In the genomic region with DNA sequence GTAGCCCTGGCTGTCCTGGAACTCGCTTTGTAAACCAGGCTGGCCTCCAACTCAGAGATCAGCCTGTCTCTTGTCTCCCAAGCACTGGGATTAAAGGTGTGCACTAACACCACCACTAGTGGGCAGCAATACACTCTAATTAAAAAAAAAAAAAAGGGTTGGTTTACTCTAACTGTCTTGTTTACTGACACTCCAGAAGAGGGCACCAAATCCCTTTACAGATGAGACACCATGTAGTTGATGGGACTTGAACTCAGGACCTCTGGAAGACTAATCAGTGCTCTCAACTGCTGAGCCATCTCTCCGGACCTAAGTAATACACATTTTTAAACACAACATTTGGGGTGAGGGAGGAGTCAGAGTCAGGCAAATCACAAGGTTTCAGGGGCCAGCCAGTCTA, we compare ENCODE assay signal across 8 mouse cellular contexts. TPM values are rescaled to one million over a fixed set of nuclear protein-coding genes. Genes with fewer than 3 reads are reported as not detected.
DNase-seq lines count a peak whose midpoint lies in the region; ATAC-seq and TF ChIP-seq lines count a peak whose summit lies in the region.

No protein-coding gene starts in this region.

- no peaks in the 10 kb centered on the region for H3K9me3 ChIP-seq in forebrain, embryonic 14.5 days (replicated peaks; ENCODE audit: control insufficient read depth, low read length)
- H3K9me3 ChIP-seq in forebrain, embryonic 16.5 days (ENCODE audit: control insufficient read depth, low read length), result no peaks in the 10 kb centered on the region

- 0 out of 2 replicates have a peak, but pooled peaks cover 4% of the 10 kb centered on the region for H3K36me3 ChIP-seq in forebrain, embryonic 14.5 days (ENCODE audit: control insufficient read depth, insufficient read depth, low read length)
- H3K36me3 ChIP-seq in forebrain, embryonic 16.5 days (ENCODE audit: control insufficient read depth, insufficient read depth), result no peaks in the 10 kb centered on the region
- H3K36me3 ChIP-seq in spleen, adult 2 months (ENCODE audit: control insufficient read depth, insufficient read depth, low read length), result no peaks in the 10 kb centered on the region

- no peak overlapping the region for H3K4me2 ChIP-seq in forebrain, embryonic 14.5 days (ENCODE audit: low read length)
- no peak overlapping the region for H3K4me2 ChIP-seq in forebrain, embryonic 16.5 days (ENCODE audit: low read length)

- no peaks in the 10 kb centered on the region for H3K27me3 ChIP-seq in forebrain, embryonic 14.5 days (replicated peaks; ENCODE audit: control insufficient read depth, insufficient read depth, low read length)
- H3K27me3 ChIP-seq in forebrain, embryonic 16.5 days (replicated peaks; ENCODE audit: control insufficient read depth, insufficient read depth, low read length), result no peaks in the 10 kb centered on the region
- H3K27me3 ChIP-seq in spleen, adult 2 months (ENCODE audit: control insufficient read depth, insufficient read depth, low read length), result no peaks in the 10 kb centered on the region

- TF ChIP-seq POLR2A in spleen, adult 2 months (IDR thresholded peaks at IDR 0.05; ENCODE audit: low read depth, low read length), result no peak

- 0 out of 2 replicates have a peak, but pooled peaks cover 6% of the 10 kb centered on the region for H3K4me1 ChIP-seq in forebrain, embryonic 14.5 days (ENCODE audit: control insufficient read depth, insufficient read depth, low read length)
- H3K4me1 ChIP-seq in forebrain, embryonic 16.5 days (replicated peaks; ENCODE audit: control insufficient read depth, insufficient read depth, low read length), result peaks cover 11% of the 10 kb centered on the region
- peaks cover 2% of the 10 kb centered on the region; the same call in 1 of the 2 replicates for H3K4me1 ChIP-seq in spleen, adult 2 months (ENCODE audit: control insufficient read depth, insufficient read depth, insufficient read length)

- H3K4me3 ChIP-seq in forebrain, embryonic 14.5 days (ENCODE audit: low read depth, low read length), result no peak overlapping the region
- H3K4me3 ChIP-seq in forebrain, embryonic 16.5 days (replicated peaks; ENCODE audit: low read length), result no peak overlapping the region
- H3K4me3 ChIP-seq in spleen, adult 2 months (ENCODE audit: extremely low read depth, insufficient read depth, insufficient read length), result no peak overlapping the region

- TF ChIP-seq CTCF in spleen, adult 2 months (IDR thresholded peaks at IDR 0.05; ENCODE audit: extremely low read depth, insufficient read depth, insufficient read length, insufficient replicate concordance), result 0 out of 2 replicates have a peak, but pooled peaks have one; percentile 0

- H3K9ac ChIP-seq in forebrain, embryonic 14.5 days (ENCODE audit: low read length), result no peak overlapping the region
- no peak overlapping the region for H3K9ac ChIP-seq in forebrain, embryonic 16.5 days (replicated peaks; ENCODE audit: low read depth, low read length)

- 53% methylated on average over 2 of the region's 2 CpGs for WGBS in forebrain, embryonic 14.5 days
- WGBS in forebrain, embryonic 16.5 days, result 49% methylated on average over 2 of the region's 2 CpGs
- WGBS in spleen, adult 2 months, result 61% methylated on average over 2 of the region's 2 CpGs

- H3K27ac ChIP-seq in forebrain, embryonic 14.5 days (ENCODE audit: low read depth, low read length), result no peak overlapping the region
- H3K27ac ChIP-seq in forebrain, embryonic 16.5 days (ENCODE audit: low read length), result no peak overlapping the region
- H3K27ac ChIP-seq in spleen, adult 2 months (ENCODE audit: insufficient read depth, low read length), result no peak overlapping the region

- ATAC-seq in forebrain, embryonic 14.5 days, result no peak
- ATAC-seq in forebrain, embryonic 16.5 days, result no peak
- ATAC-seq in erythroblast, adult 5-6 weeks (replicated peaks; ENCODE audit: low FRiP score, poor library complexity, severe bottlenecking), result peak; percentile 66
- peak; percentile 63 for ATAC-seq in megakaryocyte, adult 5-6 weeks (ENCODE audit: poor library complexity, severe bottlenecking)

- DNase-seq in forebrain, embryonic 14.5 days (ENCODE audit: low spot score), result peak; percentile 31
- peak in 1 of 2 experiments; percentile 61 for DNase-seq in spleen, adult 2 months (ENCODE audit: low read depth in 1 of 2, low spot score in 2 of 2)
- no peak for DNase-seq in spleen, adult 18-20 months
- DNase-seq in layer of hippocampus, postnatal 10 days (ENCODE audit: low spot score in 2 of 2), result no peak
- no peak for DNase-seq in right cerebral cortex, postnatal 36 days (ENCODE audit: low spot score in 2 of 2)

RNA-seq across cellular contexts. Expression of gene Fancg, which starts 4.5 kb away (rescaled TPM):
- 17.3 and 26.1 TPM in 2 replicates for polyA plus RNA-seq in forebrain, embryonic 14.5 days (2014; fragmentation: Nextera tagmentation; extraction: Ambion mirVana)
- polyA plus RNA-seq in forebrain, embryonic 16.5 days (2015; fragmentation: Nextera tagmentation; extraction: Ambion mirVana), result 32.8 and 33.2 TPM in 2 replicates
- polyA plus RNA-seq in spleen, adult 2 months (2012; rRNA removed), result 13.5 and 16.7 TPM in 2 replicates
- 1.7 and 8.6 TPM in 2 replicates for total RNA-seq in erythroblast, adult 5-6 weeks (2015; ENCODE audit: low replicate concordance)
- 11.8 and 17.6 TPM in 2 replicates for total RNA-seq in erythroblast, adult 5-6 weeks (2017; ENCODE audit: low replicate concordance)
- 11.3 and 12.5 TPM in 2 replicates for total RNA-seq in megakaryocyte, adult 5-6 weeks (2015)
- 13.0 and 14.3 TPM in 2 replicates for total RNA-seq in megakaryocyte, adult 5-6 weeks (2017)
- 10 to 100 TPM in 1 of 2 experiments, 1 to 10 TPM in 1; 8.4 to 11.9 TPM for total RNA-seq in layer of hippocampus, postnatal 10 days (2021)

RNA-seq across cellular contexts. Expression of gene Vcp, which starts 5.5 kb away (rescaled TPM):
- polyA plus RNA-seq in forebrain, embryonic 14.5 days (2014; fragmentation: Nextera tagmentation; extraction: Ambion mirVana), result 446 and 480 TPM in 2 replicates
- polyA plus RNA-seq in forebrain, embryonic 16.5 days (2015; fragmentation: Nextera tagmentation; extraction: Ambion mirVana), result 509 and 532 TPM in 2 replicates
- 68.4 and 76.1 TPM in 2 replicates for polyA plus RNA-seq in spleen, adult 2 months (2012; rRNA removed)
- total RNA-seq in erythroblast, adult 5-6 weeks (2015; ENCODE audit: low replicate concordance), result 71.9 and 85.5 TPM in 2 replicates
- total RNA-seq in erythroblast, adult 5-6 weeks (2017; ENCODE audit: low replicate concordance), result 149 and 153 TPM in 2 replicates
- 81.5 and 86.4 TPM in 2 replicates for total RNA-seq in megakaryocyte, adult 5-6 weeks (2015)
- 154 and 165 TPM in 2 replicates for total RNA-seq in megakaryocyte, adult 5-6 weeks (2017)
- 100 to 1,000 TPM; 249 to 263 TPM for total RNA-seq in layer of hippocampus, postnatal 10 days (2021)

RNA-seq across cellular contexts. Expression of gene Pigo, which starts 19.9 kb away (rescaled TPM):
- polyA plus RNA-seq in forebrain, embryonic 14.5 days (2014; fragmentation: Nextera tagmentation; extraction: Ambion mirVana), result 18.1 and 18.2 TPM in 2 replicates
- polyA plus RNA-seq in forebrain, embryonic 16.5 days (2015; fragmentation: Nextera tagmentation; extraction: Ambion mirVana), result 20.9 and 24.5 TPM in 2 replicates
- 25.2 and 33.4 TPM in 2 replicates for polyA plus RNA-seq in spleen, adult 2 months (2012; rRNA removed)
- total RNA-seq in erythroblast, adult 5-6 weeks (2015; ENCODE audit: low replicate concordance), result 4.8 and 24.2 TPM in 2 replicates
- 8.8 and 10.2 TPM in 2 replicates for total RNA-seq in erythroblast, adult 5-6 weeks (2017; ENCODE audit: low replicate concordance)
- total RNA-seq in megakaryocyte, adult 5-6 weeks (2015), result 7.9 and 9.7 TPM in 2 replicates
- 5.6 and 11.1 TPM in 2 replicates for total RNA-seq in megakaryocyte, adult 5-6 weeks (2017)
- total RNA-seq in layer of hippocampus, postnatal 10 days (2021), result 10 to 100 TPM; 25.6 to 26.0 TPM

RNA-seq across cellular contexts. Expression of gene Stoml2, which starts 25.7 kb away (rescaled TPM):
- polyA plus RNA-seq in forebrain, embryonic 14.5 days (2014; fragmentation: Nextera tagmentation; extraction: Ambion mirVana), result 302 and 334 TPM in 2 replicates
- polyA plus RNA-seq in forebrain, embryonic 16.5 days (2015; fragmentation: Nextera tagmentation; extraction: Ambion mirVana), result 237 and 238 TPM in 2 replicates
- polyA plus RNA-seq in spleen, adult 2 months (2012; rRNA removed), result 42.8 and 47.0 TPM in 2 replicates
- total RNA-seq in erythroblast, adult 5-6 weeks (2015; ENCODE audit: low replicate concordance), result 38.6 and 40.1 TPM in 2 replicates
- 53.4 and 59.0 TPM in 2 replicates for total RNA-seq in erythroblast, adult 5-6 weeks (2017; ENCODE audit: low replicate concordance)
- 70.8 and 77.7 TPM in 2 replicates for total RNA-seq in megakaryocyte, adult 5-6 weeks (2015)
- total RNA-seq in megakaryocyte, adult 5-6 weeks (2017), result 62.3 and 79.3 TPM in 2 replicates
- total RNA-seq in layer of hippocampus, postnatal 10 days (2021), result 100 to 1,000 TPM; 101 TPM

RNA-seq across cellular contexts. Expression of gene 1700022I11Rik, which starts 36.4 kb away (rescaled TPM):
- polyA plus RNA-seq in forebrain, embryonic 14.5 days (2014; fragmentation: Nextera tagmentation; extraction: Ambion mirVana), result 0.47 and 0.53 TPM in 2 replicates
- polyA plus RNA-seq in forebrain, embryonic 16.5 days (2015; fragmentation: Nextera tagmentation; extraction: Ambion mirVana), result 0.51 and 0.60 TPM in 2 replicates
- not detected in 2 replicates for polyA plus RNA-seq in spleen, adult 2 months (2012; rRNA removed)
- not detected in 2 replicates for total RNA-seq in erythroblast, adult 5-6 weeks (2015; ENCODE audit: low replicate concordance)
- 5.3 TPM in 1 of 2 replicates, not detected in the other for total RNA-seq in erythroblast, adult 5-6 weeks (2017; ENCODE audit: low replicate concordance)
- not detected in 2 replicates for total RNA-seq in megakaryocyte, adult 5-6 weeks (2015)
- total RNA-seq in megakaryocyte, adult 5-6 weeks (2017), result not detected in 2 replicates
- not detected for total RNA-seq in layer of hippocampus, postnatal 10 days (2021)

Comparison
In these comparisons a context has a peak if more than half of its experiments do, and no peak if none do; other contexts are left out.
1. ATAC-seq: peak in erythroblast, adult 5-6 weeks (single experiment) and megakaryocyte, adult 5-6 weeks (single experiment); none in forebrain, embryonic 14.5 days (single experiment) and forebrain, embryonic 16.5 days (single experiment).